Mouse (Mus musculus): ENCODE data around the gene Swsap1. TPM values are rescaled to one million over a fixed set of nuclear protein-coding genes. Genes with fewer than 3 reads are reported as not detected.

Swsap1 gene
- polyA plus RNA-seq, 1 experiment from 2014 or later: 2.6 TPM

GRCm38 (mm10) chr9:21958372-21958771 is 2.8 kb downstream of the Swsap1 start:
- DNase-seq: no peak
- Histone ChIP-seq H3K27me3 (ENCODE audit: insufficient read depth, low read length) (0 out of 2 replicates have a peak, but pooled peaks cover 11% of the 10 kb centered on the region), H3K4me3 (ENCODE audit: low read depth, low read length) (no peak overlapping the region), H3K4me1 (ENCODE audit: insufficient read depth) (peaks cover 35% of the 10 kb centered on the region), H3K9me3 (ENCODE audit: low read length) (no peaks in the 10 kb centered on the region), H3K4me2 (ENCODE audit: low read depth, low read length) (no peak overlapping the region), H3K36me3 (replicated peaks; ENCODE audit: insufficient read depth, low read length) (peaks cover 32% of the 10 kb centered on the region), H3K9ac (replicated peaks) (no peak overlapping the region), H3K27ac (ENCODE audit: low read depth) (no peak overlapping the region)
- 75% methylated on average over 5 of the region's 5 CpGs for WGBS (ENCODE audit: insufficient replicate concordance)
- no peak for ATAC-seq
- TF ChIP-seq EP300 (IDR thresholded peaks at IDR 0.05; ENCODE audit: low read depth) (no peak), CTCF (IDR thresholded peaks at IDR 0.05; ENCODE audit: low read depth) (no peak)

GRCm38 (mm10) chr9:21959244-21959643 is 3.7 kb downstream of the Swsap1 start:
- H3K27me3 ChIP-seq (ENCODE audit: insufficient read depth, low read length): 0 out of 2 replicates have a peak, but pooled peaks cover 11% of the 10 kb centered on the region
- no peak overlapping the region for H3K4me2 ChIP-seq (ENCODE audit: low read depth, low read length)
- no peak for ATAC-seq
- H3K9ac ChIP-seq (replicated peaks): no peak overlapping the region
- TF ChIP-seq EP300 (IDR thresholded peaks at IDR 0.05; ENCODE audit: low read depth) (no peak), CTCF (IDR thresholded peaks at IDR 0.05; ENCODE audit: low read depth) (no peak)
- 94% methylated on average over 7 of the region's 7 CpGs for WGBS (ENCODE audit: insufficient replicate concordance)
- no peak for DNase-seq
- H3K4me1 ChIP-seq (ENCODE audit: insufficient read depth): peaks cover 40% of the 10 kb centered on the region
- no peak overlapping the region for H3K27ac ChIP-seq (ENCODE audit: low read depth)
- H3K9me3 ChIP-seq (ENCODE audit: low read length): no peaks in the 10 kb centered on the region
- peaks cover 32% of the 10 kb centered on the region for H3K36me3 ChIP-seq (replicated peaks; ENCODE audit: insufficient read depth, low read length)
- no peak overlapping the region for H3K4me3 ChIP-seq (ENCODE audit: low read depth, low read length)

GRCm38 (mm10) chr9:21960135-21960534 is 4.6 kb downstream of the Swsap1 start:
- no peak for ATAC-seq

GRCm38 (mm10) chr9:21960558-21961208 is 5.1 kb downstream of the Swsap1 start:
- no peak for ATAC-seq
- H3K27me3 ChIP-seq (ENCODE audit: insufficient read depth, low read length): 0 out of 2 replicates have a peak, but pooled peaks cover 11% of the 10 kb centered on the region
- peaks cover 37% of the 10 kb centered on the region for H3K4me1 ChIP-seq (ENCODE audit: insufficient read depth)
- DNase-seq: peak; percentile 55
- peaks cover 32% of the 10 kb centered on the region for H3K36me3 ChIP-seq (replicated peaks; ENCODE audit: insufficient read depth, low read length)
- TF ChIP-seq CTCF (IDR thresholded peaks at IDR 0.05; ENCODE audit: low read depth) (peak; percentile 44), EP300 (IDR thresholded peaks at IDR 0.05; ENCODE audit: low read depth) (no peak)
- H3K9ac ChIP-seq (replicated peaks): peak overlapping the region; percentile 70
- H3K27ac ChIP-seq (ENCODE audit: low read depth): no peak overlapping the region
- H3K4me2 ChIP-seq (ENCODE audit: low read depth, low read length): peak overlapping the region; percentile 71
- peak overlapping the region; percentile 74 for H3K4me3 ChIP-seq (ENCODE audit: low read depth, low read length)
- 38% methylated on average over 26 of the region's 26 CpGs for whole genome bisulfite sequencing (ENCODE audit: insufficient replicate concordance)
- no peaks in the 10 kb centered on the region for H3K9me3 ChIP-seq (ENCODE audit: low read length)

More at GRCm38 (mm10) chr9:21960135-21960534, 4.6 kb downstream of the Swsap1 start:
- H3K36me3 ChIP-seq (replicated peaks; ENCODE audit: insufficient read depth, low read length): peaks cover 32% of the 10 kb centered on the region
- H3K27ac ChIP-seq (ENCODE audit: low read depth): no peak overlapping the region
- 0 out of 2 replicates have a peak, but pooled peaks cover 11% of the 10 kb centered on the region for H3K27me3 ChIP-seq (ENCODE audit: insufficient read depth, low read length)
- peak overlapping the region; percentile 71 for H3K4me2 ChIP-seq (ENCODE audit: low read depth, low read length)
- whole genome bisulfite sequencing (ENCODE audit: insufficient replicate concordance): 66% methylated on average over 9 of the region's 9 CpGs
- DNase-seq: no peak
- H3K4me1 ChIP-seq (ENCODE audit: insufficient read depth): peaks cover 37% of the 10 kb centered on the region
- no peak overlapping the region for H3K9ac ChIP-seq (replicated peaks)
- TF ChIP-seq CTCF (IDR thresholded peaks at IDR 0.05; ENCODE audit: low read depth) (no peak), EP300 (IDR thresholded peaks at IDR 0.05; ENCODE audit: low read depth) (no peak)
- no peaks in the 10 kb centered on the region for H3K9me3 ChIP-seq (ENCODE audit: low read length)
- peak overlapping the region; percentile 74; the same call in 1 of the 2 replicates for H3K4me3 ChIP-seq (ENCODE audit: low read depth, low read length)

GRCm38 (mm10) chr9:21961366-21961980 is 5.9 kb downstream of the Swsap1 start:
- H3K27ac ChIP-seq (ENCODE audit: low read depth): peak overlapping the region; percentile 81

GRCm38 (mm10) chr9:21962010-21962409 is 6.5 kb downstream of the Swsap1 start:
- peak; percentile 20; the same call in 1 of the 2 replicates for TF ChIP-seq CTCF (IDR thresholded peaks at IDR 0.05; ENCODE audit: low read depth)
- TF ChIP-seq EP300 (IDR thresholded peaks at IDR 0.05; ENCODE audit: low read depth): no peak
- peak; percentile 29 for ATAC-seq

More at GRCm38 (mm10) chr9:21961366-21961980, 5.9 kb downstream of the Swsap1 start:
- DNase-seq (peak; percentile 47), ATAC-seq (no peak)
- Histone ChIP-seq H3K27me3 (ENCODE audit: insufficient read depth, low read length) (0 out of 2 replicates have a peak, but pooled peaks cover 11% of the 10 kb centered on the region), H3K9ac (replicated peaks) (peak overlapping the region; percentile 70), H3K4me2 (ENCODE audit: low read depth, low read length) (peak overlapping the region; percentile 71), H3K36me3 (replicated peaks; ENCODE audit: insufficient read depth, low read length) (peaks cover 32% of the 10 kb centered on the region), H3K4me3 (ENCODE audit: low read depth, low read length) (peak overlapping the region; percentile 74), H3K4me1 (ENCODE audit: insufficient read depth) (peaks cover 34% of the 10 kb centered on the region), H3K9me3 (ENCODE audit: low read length) (no peaks in the 10 kb centered on the region)
- TF ChIP-seq EP300 (IDR thresholded peaks at IDR 0.05; ENCODE audit: low read depth): no peak
- 0 out of 2 replicates have a peak, but pooled peaks have one; percentile 7 for TF ChIP-seq CTCF (IDR thresholded peaks at IDR 0.05; ENCODE audit: low read depth)
- WGBS (ENCODE audit: insufficient replicate concordance): 4% methylated on average over 35 of the region's 35 CpGs

More at GRCm38 (mm10) chr9:21962010-21962409, 6.5 kb downstream of the Swsap1 start:
- peak overlapping the region; percentile 71 for H3K4me2 ChIP-seq (ENCODE audit: low read depth, low read length)
- WGBS (ENCODE audit: insufficient replicate concordance): 0% methylated on average over 15 of the region's 15 CpGs
- DNase-seq: peak; percentile 34
- peak overlapping the region; percentile 81 for H3K27ac ChIP-seq (ENCODE audit: low read depth)
- H3K36me3 ChIP-seq (replicated peaks; ENCODE audit: insufficient read depth, low read length): peaks cover 32% of the 10 kb centered on the region
- H3K9me3 ChIP-seq (ENCODE audit: low read length): no peaks in the 10 kb centered on the region
- peak overlapping the region; percentile 70 for H3K9ac ChIP-seq (replicated peaks)
- H3K4me3 ChIP-seq (ENCODE audit: low read depth, low read length): peak overlapping the region; percentile 74
- peaks cover 32% of the 10 kb centered on the region for H3K4me1 ChIP-seq (ENCODE audit: insufficient read depth)
- 0 out of 2 replicates have a peak, but pooled peaks cover 11% of the 10 kb centered on the region for H3K27me3 ChIP-seq (ENCODE audit: insufficient read depth, low read length)

Data from liver, postnatal 0 days (tissue).